Mouse (Mus musculus) kidney, postnatal 0 days (tissue): ENCODE measurements around the gene Hc. TPM values are rescaled to one million over a fixed set of nuclear protein-coding genes. Genes with fewer than 3 reads are reported as not detected.

Source experiments
- ATAC-seq: fragments of 200-750 bp; cut with Nextera tagmentation; replicated peaks from 2 replicates; pipeline ENCODE4 v1.8.0; 2017; ENCODE audit warnings: low read depth, moderate number of reproducible peaks, moderate TSS enrichment, moderate library complexity; ENCODE audit not compliant: low FRiP score
- DNase-seq: peaks from one replicate; pipeline ENCODE4 v3.0.0-alpha.2; 2016; ENCODE audit warnings: low spot score
- H3K27ac ChIP-seq: fragments of 300-500 bp; sonication (generic); 2 replicates; pipeline ENCODE4 v1.5.1; 2014; ENCODE audit warnings: mild to moderate bottlenecking
- H3K27me3 ChIP-seq: fragments of 300-500 bp; sonication (generic); 2 replicates; pipeline ENCODE4 v1.6.1; 2014; ENCODE audit warnings: low read length, mixed read lengths; ENCODE audit not compliant: insufficient read depth
- H3K36me3 ChIP-seq: fragments of 300-500 bp; sonication (generic); 2 replicates; pipeline ENCODE4 v1.6.1; 2014; ENCODE audit warnings: low read length, mixed read lengths; ENCODE audit not compliant: insufficient read depth
- H3K4me1 ChIP-seq: fragments of 300-500 bp; sonication (generic); replicated peaks from 2 replicates; pipeline ENCODE4 v1.6.1; 2014; ENCODE audit warnings: antibody characterized with exemption, low read length, mixed read lengths; ENCODE audit not compliant: insufficient read depth
- H3K4me2 ChIP-seq: fragments of 300-500 bp; sonication (generic); 2 replicates; pipeline ENCODE4 v1.6.1; 2014; ENCODE audit warnings: mild to moderate bottlenecking, low read length, moderate library complexity, mixed read lengths
- H3K4me3 ChIP-seq: fragments of 300-500 bp; sonication (generic); replicated peaks from 2 replicates; pipeline ENCODE4 v1.5.1; 2014; ENCODE audit warnings: low read depth, low read length
- H3K9ac ChIP-seq: fragments of 300-500 bp; sonication (generic); 2 replicates; pipeline ENCODE4 v1.6.1; 2014; ENCODE audit warnings: low read depth, low read length
- H3K9me3 ChIP-seq: fragments of 300-500 bp; sonication (generic); replicated peaks from 2 replicates; pipeline ENCODE4 v1.6.1; 2016; ENCODE audit warnings: low read length, inconsistent platforms, mixed read lengths
- CTCF ChIP-seq: IDR thresholded peaks from 2 replicates; pipeline ENCODE4 v1.5.1; 2016; ENCODE audit warnings: antibody characterized with exemption, low read depth, mild to moderate bottlenecking, moderate library complexity
- WGBS: fragments of 180-500 bp; shearing (Covaris S2); extraction: QIAGEN DNeasy Blood & Tissue Kit; methylation state at CpG from one replicate; pipeline ENCODE4 v1.1.7; 2014; 5-methylcytosine and 5-hydroxymethylcytosine counted together
- polyA plus RNA-seq: library from polyadenylated mRNA; unstranded; fragments of >200 nt; fragmentation: Nextera tagmentation; extraction: Ambion mirVana; gene quantifications from 2 replicates; pipeline ENCODE4 v1.2.1, GENCODE M21; 2015

The Hc gene
- polyA plus RNA-seq, 1 experiment from 2014 or later: 0.16 TPM

GRCm38 (mm10) chr2:34957405-34957804, 103.8 kb downstream of the Hc start:
- 81% methylated on average over 1 of the region's 1 CpGs for WGBS
- Histone ChIP-seq H3K27ac (no peak overlapping the region), H3K4me2 (no peak overlapping the region), H3K4me1 (peaks cover 5% of the 10 kb centered on the region; the same call in 1 of the 2 replicates), H3K9ac (no peak overlapping the region), H3K9me3 (no peaks in the 10 kb centered on the region), H3K4me3 (no peak overlapping the region), H3K36me3 (no peaks in the 10 kb centered on the region), H3K27me3 (no peaks in the 10 kb centered on the region)
- no peak for TF ChIP-seq CTCF
- ATAC-seq (no peak), DNase-seq (no peak)

- Histone ChIP-seq H3K4me3 (no peak overlapping the region), H3K27me3 (no peaks in the 10 kb centered on the region), H3K4me1 (peaks cover 5% of the 10 kb centered on the region; the same call in 1 of the 2 replicates), H3K36me3 (no peaks in the 10 kb centered on the region), H3K9me3 (no peaks in the 10 kb centered on the region), H3K9ac (no peak overlapping the region), H3K27ac (no peak overlapping the region), H3K4me2 (no peak overlapping the region)
- ATAC-seq (no peak), DNase-seq (no peak)
- TF ChIP-seq CTCF: no peak
- 69% methylated on average over 5 of the region's 5 CpGs for whole genome bisulfite sequencing
These were observed 104.3 kb downstream of the Hc start for GRCm38 (mm10) chr2:34956941-34957340.

- no peak for ATAC-seq
- no peak for TF ChIP-seq CTCF
- H3K9me3 ChIP-seq: no peaks in the 10 kb centered on the region
- H3K9ac ChIP-seq: no peak overlapping the region
- no peak overlapping the region for H3K4me2 ChIP-seq
- no peaks in the 10 kb centered on the region for H3K4me1 ChIP-seq
- no peak overlapping the region for H3K27ac ChIP-seq
- no peaks in the 10 kb centered on the region for H3K36me3 ChIP-seq
- H3K4me3 ChIP-seq: no peak overlapping the region
- no peak for DNase-seq
- H3K27me3 ChIP-seq: no peaks in the 10 kb centered on the region
These were observed 106.9 kb downstream of the Hc start for GRCm38 (mm10) chr2:34954344-34954743.

GRCm38 (mm10) chr2:34953547-34954116, 107.6 kb downstream of the Hc start:
- Histone ChIP-seq H3K4me1 (no peaks in the 10 kb centered on the region), H3K9me3 (no peaks in the 10 kb centered on the region), H3K4me2 (no peak overlapping the region), H3K4me3 (no peak overlapping the region), H3K9ac (no peak overlapping the region), H3K27me3 (no peaks in the 10 kb centered on the region), H3K36me3 (no peaks in the 10 kb centered on the region), H3K27ac (no peak overlapping the region)
- 86% methylated on average over 2 of the region's 2 CpGs for WGBS
- DNase-seq (no peak), ATAC-seq (no peak)
- no peak for TF ChIP-seq CTCF

GRCm38 (mm10) chr2:34953018-34953417, 108.2 kb downstream of the Hc start:
- ATAC-seq: no peak
- Histone ChIP-seq H3K9me3 (no peaks in the 10 kb centered on the region), H3K4me2 (no peak overlapping the region), H3K27ac (no peak overlapping the region), H3K27me3 (no peaks in the 10 kb centered on the region), H3K4me3 (no peak overlapping the region), H3K9ac (no peak overlapping the region), H3K36me3 (no peaks in the 10 kb centered on the region), H3K4me1 (no peaks in the 10 kb centered on the region)
- TF ChIP-seq CTCF: no peak
- DNase-seq: no peak
- WGBS: 63% methylated on average over 4 of the region's 4 CpGs

GRCm38 (mm10) chr2:34951469-34951868, 109.8 kb downstream of the Hc start:
- Histone ChIP-seq H3K4me2 (no peak overlapping the region), H3K9ac (no peak overlapping the region), H3K27me3 (no peaks in the 10 kb centered on the region), H3K4me3 (no peak overlapping the region), H3K9me3 (no peaks in the 10 kb centered on the region), H3K36me3 (no peaks in the 10 kb centered on the region), H3K27ac (no peak overlapping the region), H3K4me1 (no peaks in the 10 kb centered on the region)
- TF ChIP-seq CTCF: no peak
- ATAC-seq (no peak), DNase-seq (no peak)

- ATAC-seq: no peak
These were observed 112.6 kb downstream of the Hc start for GRCm38 (mm10) chr2:34948622-34949021.

More at GRCm38 (mm10) chr2:34948622-34949021, 112.6 kb downstream of the Hc start:
- TF ChIP-seq CTCF: no peak
- Histone ChIP-seq H3K36me3 (no peaks in the 10 kb centered on the region), H3K4me1 (no peaks in the 10 kb centered on the region), H3K4me3 (no peak overlapping the region), H3K9me3 (no peaks in the 10 kb centered on the region), H3K27me3 (no peaks in the 10 kb centered on the region), H3K9ac (no peak overlapping the region), H3K4me2 (no peak overlapping the region), H3K27ac (no peak overlapping the region)
- WGBS: 22% methylated on average over 2 of the region's 2 CpGs
- DNase-seq: no peak
